Mouse (Mus musculus) liver, embryonic 15.5 days (tissue): Measurements from ENCODE around the gene Trpv6. TPM values are rescaled to one million over a fixed set of nuclear protein-coding genes. Genes with fewer than 3 reads are reported as not detected.

Experiments
- ATAC-seq: fragments of 200-750 bp; cut with Nextera tagmentation; 2 replicates; pipeline ENCODE4 v1.8.0; 2017; ENCODE audit warnings: moderate number of reproducible peaks, mild to moderate bottlenecking, moderate library complexity; ENCODE audit not compliant: insufficient read depth
- H3K27ac ChIP-seq: fragments of 300-500 bp; sonication (generic); replicated peaks from 2 replicates; pipeline ENCODE4 v1.5.1; 2015; ENCODE audit warnings: mild to moderate bottlenecking, inconsistent platforms
- H3K27me3 ChIP-seq: fragments of 300-500 bp; sonication (generic); 2 replicates; pipeline ENCODE4 v1.6.1; 2015; ENCODE audit warnings: mild to moderate bottlenecking, inconsistent platforms
- H3K36me3 ChIP-seq: fragments of 300-500 bp; sonication (generic); replicated peaks from 2 replicates; pipeline ENCODE4 v1.6.1; 2015; ENCODE audit warnings: moderate library complexity, mild to moderate bottlenecking, inconsistent platforms
- H3K4me1 ChIP-seq: fragments of 300-500 bp; sonication (generic); replicated peaks from 2 replicates; pipeline ENCODE4 v1.6.1; 2015; ENCODE audit warnings: inconsistent platforms
- H3K4me2 ChIP-seq: fragments of 300-500 bp; sonication (generic); 2 replicates; pipeline ENCODE4 v1.6.1; 2015; ENCODE audit warnings: moderate library complexity, mild to moderate bottlenecking, inconsistent platforms
- H3K4me3 ChIP-seq: fragments of 300-500 bp; sonication (generic); replicated peaks from 2 replicates; pipeline ENCODE4 v1.5.1; 2015; ENCODE audit warnings: mild to moderate bottlenecking, inconsistent platforms
- H3K9ac ChIP-seq: fragments of 300-500 bp; sonication (generic); 2 replicates; pipeline ENCODE4 v1.6.1; 2015; ENCODE audit warnings: moderate library complexity, mild to moderate bottlenecking, inconsistent platforms
- H3K9me3 ChIP-seq: fragments of 300-500 bp; sonication (generic); replicated peaks from 2 replicates; pipeline ENCODE4 v1.6.1; 2016; ENCODE audit warnings: inconsistent platforms
- WGBS: fragments of 180-500 bp; shearing (Covaris S2); methylation state at CpG from one replicate; pipeline ENCODE4 v1.1.7; 2015; ENCODE audit warnings: mixed read lengths; ENCODE audit not compliant: insufficient replicate concordance; 5-methylcytosine and 5-hydroxymethylcytosine counted together
- polyA plus RNA-seq: library from polyadenylated mRNA; unstranded; fragments of >200 nt; fragmentation: Nextera tagmentation; extraction: Ambion mirVana; gene quantifications from 2 replicates; pipeline ENCODE4 v1.2.1, GENCODE M21; 2015

Trpv6 gene
- polyA plus RNA-seq, 1 experiment from 2014 or later, result 0.15 TPM

DNA sequence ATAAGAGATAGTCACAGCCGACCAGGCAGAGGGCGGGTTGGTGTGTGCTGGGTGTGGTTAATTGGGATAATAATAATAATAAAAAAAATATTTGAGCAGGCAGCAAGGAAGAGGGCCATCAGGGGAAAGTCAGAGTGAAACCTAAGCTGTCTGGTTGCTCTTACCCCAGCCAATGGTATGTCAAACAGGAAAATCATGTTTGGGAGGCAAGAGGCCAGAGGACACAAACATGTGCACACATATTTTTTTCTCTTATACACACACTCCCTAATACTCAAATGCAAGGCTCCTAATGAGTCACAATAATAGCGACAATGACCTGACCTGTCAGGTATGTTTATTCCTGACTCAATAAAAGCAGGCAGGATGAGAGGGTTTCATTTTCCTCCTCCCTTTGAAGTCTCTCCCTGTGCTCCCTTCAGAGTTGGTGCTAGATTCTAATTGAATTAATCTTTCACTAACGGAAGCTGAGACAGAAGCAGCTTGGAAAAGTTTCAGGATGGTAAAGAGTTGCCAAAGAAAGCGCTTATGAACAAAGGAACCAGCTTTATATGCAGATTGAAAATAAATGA lies 59.6 kb downstream of the Trpv6 start:
- ATAC-seq, result no peak
- WGBS, result 59% methylated on average over 5 of the region's 5 CpGs
- H3K4me3 ChIP-seq, result no peak overlapping the region
- no peak overlapping the region for H3K27ac ChIP-seq
- no peaks in the 10 kb centered on the region for H3K4me1 ChIP-seq
- H3K4me2 ChIP-seq, result no peak overlapping the region
- no peaks in the 10 kb centered on the region for H3K36me3 ChIP-seq
- H3K27me3 ChIP-seq, result no peaks in the 10 kb centered on the region
- no peak overlapping the region for H3K9ac ChIP-seq
- no peaks in the 10 kb centered on the region for H3K9me3 ChIP-seq

Other genes starting within 250 kb of the Trpv6 start
- gene Gm5771, start 244.0 kb downstream of the Trpv6 start, polyA plus RNA-seq, result 0.14 and 0.64 TPM in 2 replicates
- 0.18 and 0.94 TPM in 2 replicates for gene Gm10334, start 190.3 kb downstream of the Trpv6 start, polyA plus RNA-seq
- gene Prss1, start 177.5 kb downstream of the Trpv6 start, polyA plus RNA-seq, result 0.45 and 3.8 TPM in 2 replicates
- gene Prss2, start 114.6 kb downstream of the Trpv6 start, polyA plus RNA-seq, result 0.22 and 1.1 TPM in 2 replicates
- 0.48 and 0.59 TPM in 2 replicates for gene Ephb6, start 30.9 kb downstream of the Trpv6 start, polyA plus RNA-seq
- 0.02 and 0.13 TPM in 2 replicates for gene Trpv5, start 44.4 kb upstream of the Trpv6 start, polyA plus RNA-seq
- 0.12 TPM in 1 of 2 replicates, not detected in the other for gene Llcfc1, start 48.0 kb upstream of the Trpv6 start, polyA plus RNA-seq
- gene Kel, start 67.9 kb upstream of the Trpv6 start, polyA plus RNA-seq, result 299 and 347 TPM in 2 replicates
- not detected in 2 replicates for gene Olfr459, start 138.8 kb upstream of the Trpv6 start, polyA plus RNA-seq
- gene Pip, start 211.1 kb upstream of the Trpv6 start, polyA plus RNA-seq, result not detected in 2 replicates
- gene Sval2, start 216.6 kb upstream of the Trpv6 start, polyA plus RNA-seq, result not detected in 2 replicates